Mouse (Mus musculus): ENCODE results near the gene Trim31.
A peak's percentile ranks its signal among the peaks of the same experiment; 100 is the strongest.

Gene Trim31

DNA sequence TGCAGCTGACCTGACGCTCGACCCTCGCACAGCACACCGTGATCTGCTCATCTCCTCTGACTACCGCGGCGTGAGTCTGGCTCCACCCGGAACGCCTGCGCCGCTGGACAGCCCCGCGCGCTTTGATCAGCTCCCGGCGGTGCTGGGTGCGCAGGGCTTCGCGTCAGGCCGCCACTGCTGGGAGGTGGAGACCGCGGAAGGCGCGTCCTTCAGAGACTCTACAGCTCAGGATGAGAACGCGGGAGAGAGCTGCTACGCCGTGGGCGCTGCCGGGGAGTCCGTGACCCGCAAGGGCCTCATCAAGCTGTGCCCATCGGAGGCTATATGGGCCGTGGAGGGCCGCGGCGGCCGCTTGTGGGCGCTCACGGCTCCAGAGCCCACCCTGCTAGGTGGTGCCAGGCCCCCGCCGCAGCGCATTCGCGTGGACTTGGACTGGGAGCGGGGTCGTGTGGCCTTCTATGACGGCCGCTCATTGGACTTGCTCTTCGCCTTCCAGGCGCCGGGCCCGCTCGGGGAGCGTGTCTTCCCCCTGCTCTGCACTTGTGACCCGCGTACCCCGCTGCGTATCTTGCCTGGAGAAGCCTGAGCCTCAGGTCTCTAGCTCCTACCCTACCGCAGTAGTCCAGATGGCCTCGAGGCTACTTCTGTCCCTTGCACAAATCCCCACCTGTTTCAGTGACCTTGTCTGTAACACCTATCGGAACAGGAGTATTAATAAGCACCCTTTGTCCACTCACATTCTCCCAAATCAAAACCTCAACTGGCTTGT is 49.3 kb downstream of the Trim31 start:
- peak; percentile 71 for DNase-seq

DNA sequence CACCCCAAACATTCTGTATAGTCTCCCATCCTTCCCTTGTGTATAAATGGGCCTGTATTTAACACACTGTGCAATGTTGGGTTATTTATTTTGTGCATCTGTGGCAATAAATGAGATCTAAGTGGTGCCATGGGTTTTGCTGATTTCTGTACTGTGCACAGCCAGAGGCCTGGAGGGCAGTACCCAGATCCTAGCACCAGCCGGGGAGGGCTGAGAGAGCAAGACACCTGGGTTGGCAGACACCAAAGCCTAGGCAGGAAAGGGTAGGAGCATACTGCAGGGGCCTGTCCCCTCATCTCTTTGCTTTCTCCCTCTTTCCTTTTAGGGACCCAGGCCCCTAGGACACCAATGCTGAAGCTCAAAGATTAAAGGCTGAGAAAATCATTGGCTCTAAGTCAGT is 50.4 kb downstream of the Trim31 start:
- no peak for DNase-seq

- DNase-seq = no peak
These were observed 51.3 kb downstream of the Trim31 start for GRCm38 (mm10) chr17:36949265-36949664.

GRCm38 (mm10) chr17:36950981-36951947 is 53.3 kb downstream of the Trim31 start, which contains the start of gene Ppp1r11:
TSS of gene Ppp1r11 (minus strand) at chr17:36951741.
- peak; percentile 95 for DNase-seq

DNA sequence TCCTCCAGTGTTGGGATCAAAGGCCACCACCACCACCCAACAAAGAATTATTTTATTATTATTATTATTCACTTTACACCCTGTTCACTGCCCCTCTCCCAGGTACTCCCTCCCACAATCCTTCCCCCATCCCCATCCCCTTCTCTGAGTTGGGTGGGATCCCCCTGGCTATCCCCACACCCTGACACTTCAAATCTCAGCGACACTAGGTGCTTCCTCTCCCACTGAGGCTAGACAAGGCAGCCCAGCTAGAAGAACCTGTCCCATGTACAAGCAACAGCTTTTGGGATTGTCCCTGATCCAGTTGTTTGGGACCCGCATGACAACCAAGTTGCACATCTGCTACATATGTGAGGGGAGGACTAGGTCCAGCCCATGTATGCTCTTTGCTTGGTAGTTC is 54.7 kb downstream of the Trim31 start:
- DNase-seq = no peak

DNA sequence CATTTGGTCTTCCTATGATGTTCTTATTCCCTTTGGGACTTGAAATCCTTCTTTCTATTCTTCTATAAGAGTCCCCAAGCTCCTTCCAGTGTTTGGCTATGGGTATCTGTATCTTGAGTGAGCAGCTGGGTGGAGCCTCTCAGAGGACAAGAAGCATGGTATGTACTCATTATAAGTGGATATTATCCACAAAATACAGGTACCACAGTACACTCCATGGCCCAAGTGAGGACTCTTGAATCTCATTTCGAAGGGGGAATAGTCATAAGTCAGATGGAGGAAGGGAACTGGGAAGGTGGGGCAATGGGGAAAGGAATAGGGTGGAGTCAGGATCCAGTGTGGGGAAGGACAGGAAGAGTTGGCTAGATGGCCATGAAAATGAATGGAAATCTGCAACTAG is 55.1 kb downstream of the Trim31 start:
- no peak for DNase-seq

- peak; percentile 94 for DNase-seq
These were observed 60.3 kb downstream of the Trim31 start, which contains the start of the genes Znrd1 and Znrd1as for GRCm38 (mm10) chr17:36957999-36958743. TSS of gene Znrd1 (minus strand) at chr17:36958559. TSS of gene Znrd1as (plus strand) at chr17:36958592.

GRCm38 (mm10) chr17:36958884-36959283 is 61.0 kb downstream of the Trim31 start:
- DNase-seq = no peak

All from right cerebral cortex, postnatal 25 days (tissue).